Mouse (Mus musculus): ENCODE results near the gene Gm28897. TPM values are rescaled to one million over a fixed set of nuclear protein-coding genes. Genes with fewer than 3 reads are reported as not detected.
"Not testable (repeated sequence)": the region's sequence is repeated elsewhere in the genome, so short reads cannot be mapped to it uniquely, and the experiment has no call there.

Gm28897 gene
- not detected for total RNA-seq (2021)

DNA sequence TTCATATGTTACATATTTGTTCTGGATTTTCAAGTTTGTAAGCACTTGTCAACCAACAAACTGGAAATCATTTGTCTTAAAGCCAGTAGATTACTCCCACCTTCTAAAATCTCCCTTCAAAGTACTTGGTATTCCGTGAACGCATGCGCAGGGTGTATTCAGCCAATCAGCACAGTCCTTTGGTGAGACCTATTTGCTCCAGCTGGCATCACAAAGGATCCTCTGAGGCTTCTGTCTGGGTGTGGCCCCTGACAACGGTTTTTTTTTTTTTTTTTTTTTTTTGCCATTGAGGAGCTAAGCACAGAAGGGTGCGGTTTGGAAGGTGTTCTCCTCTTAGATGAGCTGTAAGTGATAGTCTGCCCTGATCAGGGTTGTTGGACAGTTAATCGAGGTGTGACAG, at the start of gene Gm28897:
Gene Gm28897 (plus strand): TSS at position 301 of the 400 bp plus-strand sequence.
- intact Hi-C loops (cut with DNase I); DNase-seq (ENCODE audit: low spot score in 2 of 2): not testable (repeated sequence)
